Mouse (Mus musculus): ENCODE measurements at regions not wholly inside any gene's neighbourhood (a gene's known extent, or its start where the extent isn't known, plus 50 kb on each side); places are given as distances from the start of the nearest gene placed in this dataset.

DNA sequence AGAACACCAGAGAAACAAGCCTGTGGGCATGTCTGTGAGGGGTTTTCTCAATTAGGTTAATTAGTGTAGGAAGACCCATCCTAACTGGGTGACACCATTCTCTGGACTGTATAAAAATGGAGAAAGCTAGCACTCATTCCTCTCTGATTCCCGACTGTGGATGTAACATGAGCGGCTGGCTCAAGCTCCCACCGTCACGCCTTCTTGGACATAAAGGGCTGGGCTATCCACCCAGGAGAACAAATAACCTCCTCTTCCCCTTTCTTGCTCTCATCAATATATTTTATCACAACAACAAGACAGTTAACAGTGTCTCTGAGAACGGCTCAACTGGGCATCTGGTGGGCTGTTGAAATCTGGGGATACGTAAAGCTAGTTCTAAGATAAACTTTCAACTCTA is 62.4 kb upstream of the Klf4 start:
- DNase-seq, result no peak

GRCm38 (mm10) chr4:55593132-55593531 is 60.9 kb upstream of the Klf4 start:
- DNase-seq, result no peak

DNA sequence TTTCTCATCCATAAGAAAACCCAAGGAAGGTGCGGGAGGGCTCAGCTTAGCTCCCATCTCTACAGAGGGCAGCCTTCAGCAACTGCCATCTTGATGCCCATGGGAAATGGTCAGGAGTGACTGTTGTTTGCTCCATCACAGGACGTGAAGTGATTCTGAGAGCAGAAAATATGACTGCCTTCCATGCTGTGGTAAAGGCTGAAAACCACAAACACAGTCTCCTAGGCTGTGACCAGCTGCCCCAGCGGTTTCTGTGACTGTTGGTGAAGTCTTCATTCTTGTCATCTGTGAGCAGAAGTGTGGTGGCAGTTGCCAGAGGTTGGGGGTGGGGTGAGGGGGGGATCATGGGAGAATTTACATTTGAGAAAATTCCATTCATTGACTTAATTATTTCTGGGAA is 53.9 kb upstream of the Klf4 start:
- no peak for DNase-seq

DNA sequence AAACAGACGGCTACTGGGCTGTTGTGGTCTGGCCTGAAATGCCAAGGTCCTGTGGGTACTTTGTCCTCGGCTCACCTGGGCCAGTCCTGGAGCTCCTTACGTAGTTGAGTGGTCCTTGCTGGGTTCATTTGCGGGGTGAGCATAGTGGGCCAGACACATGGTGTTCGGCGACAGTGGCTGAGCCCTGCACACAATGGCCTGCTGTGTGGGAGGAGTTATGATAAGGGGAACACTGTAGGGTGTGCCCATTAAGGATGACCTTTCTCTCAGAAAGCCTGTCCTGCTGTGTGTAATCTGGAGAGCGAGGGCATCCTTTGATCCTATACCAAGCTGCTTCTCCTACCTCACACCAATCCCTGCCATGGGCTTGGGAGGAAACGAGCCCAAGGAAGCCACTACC is 51.3 kb upstream of the Klf4 start:
- DNase-seq, result no peak
